In the genomic region with DNA sequence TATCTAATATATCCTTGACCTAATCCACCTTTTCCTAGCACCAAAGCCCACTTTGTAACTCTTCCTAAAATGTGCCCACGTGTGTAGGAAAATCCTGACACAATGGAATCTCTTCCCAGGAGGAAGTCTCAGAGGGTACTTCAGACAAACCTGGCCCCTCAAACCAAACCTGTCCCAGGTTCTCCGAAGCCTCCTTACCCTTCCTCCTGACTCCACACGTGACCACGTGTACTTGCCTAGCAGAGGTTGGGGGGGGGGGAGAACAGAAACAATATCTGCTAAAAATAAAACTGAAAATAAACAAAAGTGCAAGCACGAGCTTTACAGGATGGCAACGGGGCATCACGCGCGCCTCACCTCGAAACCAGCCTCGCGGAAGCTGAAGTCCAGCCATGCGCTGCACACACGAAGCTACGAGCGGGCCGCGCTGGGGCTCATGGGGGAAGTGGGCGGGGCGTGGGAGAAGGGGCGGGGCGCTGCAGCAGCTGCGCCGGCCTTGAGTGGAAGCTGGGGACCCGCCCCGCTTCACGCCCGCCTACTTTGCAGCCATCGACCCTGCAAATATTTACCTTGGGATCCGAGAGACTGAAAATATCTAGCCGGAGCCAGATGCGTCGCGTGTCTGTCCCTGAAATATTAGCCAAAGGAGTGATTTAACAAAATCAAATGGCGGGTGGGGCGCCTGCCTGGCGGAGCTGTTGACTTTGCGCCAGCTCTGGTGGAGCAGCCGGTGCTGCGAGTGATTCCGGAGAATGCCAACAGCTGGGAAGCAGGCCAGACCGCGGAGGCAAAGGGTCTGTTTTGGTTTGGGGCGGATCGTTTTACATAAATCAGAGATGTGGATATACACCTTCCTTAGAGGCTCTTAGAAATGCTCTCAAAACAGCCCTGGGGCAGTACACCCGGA, we compare ENCODE assay signal across 8 mouse cellular contexts. TPM values are rescaled to one million over a fixed set of nuclear protein-coding genes. Genes with fewer than 3 reads are reported as not detected.
DNase-seq lines count a peak whose midpoint lies in the region; ATAC-seq lines count a peak whose summit lies in the region.

No protein-coding gene starts in this region.

- DNase-seq in 3134 (ENCODE audit: extremely low read depth, insufficient read length, low spot score), result peak; percentile 86
- peak; percentile 81 for DNase-seq in adrenal gland, postnatal 14 days
- DNase-seq in heart, adult 11 months, result peak; percentile 94
- DNase-seq in kidney, adult 18-20 months, result peak; percentile 63
- DNase-seq in midbrain, embryonic 14.5 days, result peak; percentile 92
- DNase-seq in spleen, adult 18-20 months, result peak; percentile 75

- peaks cover 5% of the 10 kb centered on the region; the same call in 1 of the 2 replicates for H3K4me1 ChIP-seq in embryonic facial prominence, embryonic 12.5 days
- H3K4me1 ChIP-seq in limb, embryonic 12.5 days (replicated peaks), result 0 out of 2 replicates have a peak, but pooled peaks cover 6% of the 10 kb centered on the region
- H3K4me1 ChIP-seq in midbrain, embryonic 14.5 days (ENCODE audit: control insufficient read depth, insufficient read depth, low read length), result no peaks in the 10 kb centered on the region; the same call in 1 of the 2 replicates

- H3K27ac ChIP-seq in embryonic facial prominence, embryonic 12.5 days, result peak overlapping the region; percentile 38
- H3K27ac ChIP-seq in limb, embryonic 12.5 days, result peak overlapping the region; percentile 66
- H3K27ac ChIP-seq in midbrain, embryonic 14.5 days (replicated peaks; ENCODE audit: low read depth, low read length), result peak overlapping the region; percentile 16; the same call in 1 of the 2 replicates

- 15% methylated on average over 45 of the region's 46 CpGs for whole genome bisulfite sequencing in embryonic facial prominence, embryonic 12.5 days
- WGBS in limb, embryonic 12.5 days, result 16% methylated on average over 46 of the region's 46 CpGs
- 16% methylated on average over 46 of the region's 46 CpGs for WGBS in midbrain, embryonic 14.5 days

- peak; percentile 89 for ATAC-seq in embryonic facial prominence, embryonic 12.5 days (ENCODE audit: insufficient number of reproducible peaks, insufficient read depth, low FRiP score, low TSS enrichment)
- ATAC-seq in limb, embryonic 12.5 days (ENCODE audit: insufficient number of reproducible peaks, insufficient read depth, low FRiP score, low TSS enrichment, low read depth), result peak; percentile 79
- peak; percentile 93 for ATAC-seq in midbrain, embryonic 14.5 days (ENCODE audit: low FRiP score, low TSS enrichment)

- H3K9ac ChIP-seq in embryonic facial prominence, embryonic 12.5 days, result peak overlapping the region; percentile 34; the same call in 1 of the 2 replicates
- H3K9ac ChIP-seq in limb, embryonic 12.5 days (replicated peaks), result peak overlapping the region; percentile 54
- H3K9ac ChIP-seq in midbrain, embryonic 14.5 days (replicated peaks; ENCODE audit: low read length), result peak overlapping the region; percentile 59

- no peaks in the 10 kb centered on the region for H3K9me3 ChIP-seq in embryonic facial prominence, embryonic 12.5 days
- H3K9me3 ChIP-seq in limb, embryonic 12.5 days, result no peaks in the 10 kb centered on the region
- no peaks in the 10 kb centered on the region for H3K9me3 ChIP-seq in midbrain, embryonic 14.5 days (ENCODE audit: control insufficient read depth, low read length)

- no peaks in the 10 kb centered on the region for H3K36me3 ChIP-seq in embryonic facial prominence, embryonic 12.5 days
- no peaks in the 10 kb centered on the region for H3K36me3 ChIP-seq in limb, embryonic 12.5 days
- H3K36me3 ChIP-seq in midbrain, embryonic 14.5 days (ENCODE audit: control insufficient read depth, insufficient read depth, low read length), result no peaks in the 10 kb centered on the region

- peak overlapping the region; percentile 54 for H3K4me2 ChIP-seq in embryonic facial prominence, embryonic 12.5 days (replicated peaks)
- H3K4me2 ChIP-seq in limb, embryonic 12.5 days, result peak overlapping the region; percentile 67
- H3K4me2 ChIP-seq in midbrain, embryonic 14.5 days (ENCODE audit: low read length), result peak overlapping the region; percentile 62

- peak overlapping the region; percentile 38 for H3K4me3 ChIP-seq in embryonic facial prominence, embryonic 12.5 days
- H3K4me3 ChIP-seq in limb, embryonic 12.5 days (replicated peaks), result peak overlapping the region; percentile 50
- peak overlapping the region; percentile 53 for H3K4me3 ChIP-seq in midbrain, embryonic 14.5 days (replicated peaks; ENCODE audit: low read depth, low read length)

- H3K27me3 ChIP-seq in embryonic facial prominence, embryonic 12.5 days, result no peaks in the 10 kb centered on the region; the same call in 1 of the 2 replicates
- peaks cover 14% of the 10 kb centered on the region for H3K27me3 ChIP-seq in limb, embryonic 12.5 days
- no peaks in the 10 kb centered on the region for H3K27me3 ChIP-seq in midbrain, embryonic 14.5 days (ENCODE audit: control insufficient read depth, insufficient read depth, low read length)

RNA-seq across cellular contexts. Expression of gene Gfi1, which starts 38.0 kb away (rescaled TPM):
- total RNA-seq in adrenal gland, postnatal 14 days (2021), result 0.30 and 0.56 TPM in 2 replicates
- polyA plus RNA-seq in embryonic facial prominence, embryonic 12.5 days (2016; fragmentation: Nextera tagmentation; extraction: Ambion mirVana), result 0.08 TPM in 1 of 2 replicates, not detected in the other
- not detected in 2 replicates for polyA plus RNA-seq in limb, embryonic 12.5 days (2016; fragmentation: Nextera tagmentation; extraction: Ambion mirVana)
- polyA plus RNA-seq in midbrain, embryonic 14.5 days (2014; fragmentation: Nextera tagmentation; extraction: Ambion mirVana), result not detected in 2 replicates

Comparison
In these comparisons a context has a peak if more than half of its experiments do, and no peak if none do; other contexts are left out.
1. Peak in every context shown above with its lines: DNase-seq, ATAC-seq, H3K4me3 ChIP-seq and H3K27ac ChIP-seq.
2. H3K27ac ChIP-seq: peak in every context shown above with its lines; median percentile 66 in limb, embryonic 12.5 days; 38 in embryonic facial prominence, embryonic 12.5 days; 16 in midbrain, embryonic 14.5 days.